ENCODE assay signal across 24 mouse cellular contexts in genomic region chr11:97299939-97300338, GRCm38 (mm10). TPM values are rescaled to one million over a fixed set of nuclear protein-coding genes. Genes with fewer than 3 reads are reported as not detected.
DNase-seq lines count a peak whose midpoint lies in the region; ATAC-seq and TF ChIP-seq lines count a peak whose summit lies in the region.
"Had no signal": no experiment of that assay in that cellular context is flagged by ENCODE, and none has a peak within 500 bp of the region (broad histone marks: within the 10 kb centered on the region; RNA-seq: fewer than 3 reads in every experiment).

No protein-coding gene starts in this region.

- no peak for TF ChIP-seq EP300 in heart, adult 2 months (IDR thresholded peaks at IDR 0.05; ENCODE audit: insufficient read depth, low read depth, low read length)

- TF ChIP-seq POLR2A in heart, adult 2 months (IDR thresholded peaks at IDR 0.05; ENCODE audit: insufficient read depth, low read depth, low read length), result no peak

- ATAC-seq in heart, embryonic 11.5 days (replicated peaks; ENCODE audit: insufficient number of reproducible peaks, low FRiP score, low TSS enrichment), result no peak
- peak; percentile 26; the same call in 1 of the 2 replicates for ATAC-seq in heart, embryonic 14.5 days (ENCODE audit: insufficient number of reproducible peaks, insufficient read depth, low FRiP score, low read depth)
- peak; percentile 66 for ATAC-seq in heart, embryonic 16.5 days (replicated peaks; ENCODE audit: extremely low read depth, insufficient read depth, low FRiP score)
- no peak for ATAC-seq in heart, embryonic 12.5 days (ENCODE audit: insufficient number of reproducible peaks, low FRiP score)
- ATAC-seq: activated CD4-positive, CD25-positive, alpha-beta regulatory T cell, adult 4 months; CD4-positive, CD25-positive, alpha-beta regulatory T cell, adult 4 months; forebrain, embryonic 13.5 days; forebrain, embryonic 15.5 days; Patski had no signal

- peaks cover 6% of the 10 kb centered on the region; the same call in 1 of the 2 replicates for H3K4me1 ChIP-seq in heart, embryonic 11.5 days (ENCODE audit: control insufficient read depth, insufficient read depth, low read length)
- peaks cover 10 to 27% of the 10 kb centered on the region in 2 experiments for H3K4me1 ChIP-seq in heart, embryonic 14.5 days (ENCODE audit: control insufficient read depth in 2 of 2, insufficient read depth in 2 of 2, low read length in 2 of 2)
- H3K4me1 ChIP-seq in heart, adult 2 months (ENCODE audit: control insufficient read depth, insufficient read depth, low read length), result peaks cover 13% of the 10 kb centered on the region
- H3K4me1 ChIP-seq in heart, embryonic 16.5 days (ENCODE audit: control insufficient read depth, insufficient read depth, low read length), result peaks cover 17% of the 10 kb centered on the region
- peaks cover 19% of the 10 kb centered on the region for H3K4me1 ChIP-seq in heart, embryonic 12.5 days (replicated peaks)
- H3K4me1 ChIP-seq: embryonic facial prominence, embryonic 10.5 days; embryonic facial prominence, embryonic 12.5 days had no signal

- no peaks in the 10 kb centered on the region for H3K27me3 ChIP-seq in heart, embryonic 11.5 days (ENCODE audit: control insufficient read depth, insufficient read depth, low read length)
- H3K27me3 ChIP-seq in heart, embryonic 14.5 days (ENCODE audit: control insufficient read depth, insufficient read depth, low read length), result no peaks in the 10 kb centered on the region
- H3K27me3 ChIP-seq in heart, adult 2 months (ENCODE audit: control insufficient read depth, insufficient read depth, low read length), result no peaks in the 10 kb centered on the region
- no peaks in the 10 kb centered on the region for H3K27me3 ChIP-seq in heart, embryonic 16.5 days (ENCODE audit: control insufficient read depth, insufficient read depth, low read length)
- no peaks in the 10 kb centered on the region for H3K27me3 ChIP-seq in heart, embryonic 12.5 days (replicated peaks)
- H3K27me3 ChIP-seq: CH12.LX; embryonic facial prominence, embryonic 12.5 days; forebrain, embryonic 13.5 days; forebrain, embryonic 15.5 days; Patski had no signal

- H3K9ac ChIP-seq in heart, embryonic 11.5 days (ENCODE audit: low read depth, low read length), result no peak overlapping the region
- no peak overlapping the region for H3K9ac ChIP-seq in heart, embryonic 14.5 days (ENCODE audit: low read length)
- H3K9ac ChIP-seq in heart, adult 2 months (ENCODE audit: low read depth, low read length), result no peak overlapping the region
- H3K9ac ChIP-seq in heart, embryonic 16.5 days (ENCODE audit: low read length), result no peak overlapping the region
- H3K9ac ChIP-seq in heart, embryonic 12.5 days, result no peak overlapping the region
- H3K9ac ChIP-seq: embryonic facial prominence, embryonic 12.5 days; forebrain, embryonic 13.5 days; forebrain, embryonic 15.5 days had no signal

- no peak for TF ChIP-seq CTCF in heart, adult 2 months (IDR thresholded peaks at IDR 0.05)

- no peaks in the 10 kb centered on the region for H3K36me3 ChIP-seq in heart, embryonic 11.5 days (ENCODE audit: control insufficient read depth, insufficient read depth, low read length)
- H3K36me3 ChIP-seq in heart, embryonic 14.5 days (ENCODE audit: control insufficient read depth, insufficient read depth, low read length), result no peaks in the 10 kb centered on the region
- no peaks in the 10 kb centered on the region for H3K36me3 ChIP-seq in heart, adult 2 months (ENCODE audit: control insufficient read depth, insufficient read depth, low read length)
- no peaks in the 10 kb centered on the region for H3K36me3 ChIP-seq in heart, embryonic 16.5 days (ENCODE audit: control insufficient read depth, insufficient read depth)
- H3K36me3 ChIP-seq in heart, embryonic 12.5 days, result no peaks in the 10 kb centered on the region
- H3K36me3 ChIP-seq: embryonic facial prominence, embryonic 10.5 days; embryonic facial prominence, embryonic 12.5 days; forebrain, embryonic 15.5 days; G1E had no signal

- no peak overlapping the region for H3K4me3 ChIP-seq in heart, embryonic 11.5 days (ENCODE audit: low read depth, low read length)
- H3K4me3 ChIP-seq in heart, embryonic 14.5 days (ENCODE audit: control insufficient read depth in 1 of 2, insufficient read depth in 1 of 2, low read depth in 1 of 2, low read length in 2 of 2), result no peak overlapping the region
- no peak overlapping the region for H3K4me3 ChIP-seq in heart, adult 2 months
- no peak overlapping the region for H3K4me3 ChIP-seq in heart, embryonic 16.5 days (ENCODE audit: low read length)
- H3K4me3 ChIP-seq in heart, embryonic 12.5 days, result no peak overlapping the region
- H3K4me3 ChIP-seq: embryonic facial prominence, embryonic 10.5 days; embryonic facial prominence, embryonic 12.5 days; forebrain, embryonic 13.5 days; forebrain, embryonic 15.5 days had no signal

- no peaks in the 10 kb centered on the region for H3K79me2 ChIP-seq in heart, adult 2 months (replicated peaks; ENCODE audit: control insufficient read depth, insufficient read depth, low read length)

- H3K27ac ChIP-seq in heart, embryonic 11.5 days (ENCODE audit: low read depth, low read length), result peak overlapping the region; percentile 35
- H3K27ac ChIP-seq in heart, embryonic 14.5 days (replicated peaks in 1 of 2; ENCODE audit: control insufficient read depth in 1 of 2, insufficient read depth in 1 of 2, low read depth in 2 of 2, low read length in 2 of 2), result peak overlapping the region in 1 of 2 experiments; percentile 58; a peak in 2 of 4 replicates
- no peak overlapping the region for H3K27ac ChIP-seq in heart, adult 2 months
- peak overlapping the region; percentile 60 for H3K27ac ChIP-seq in heart, embryonic 16.5 days (ENCODE audit: low read length)
- H3K27ac ChIP-seq in heart, embryonic 12.5 days (ENCODE audit: poor library complexity, severe bottlenecking), result no peak overlapping the region
- H3K27ac ChIP-seq: embryonic facial prominence, embryonic 10.5 days; embryonic facial prominence, embryonic 12.5 days; forebrain, embryonic 13.5 days; forebrain, embryonic 15.5 days had no signal

- no peaks in the 10 kb centered on the region for H3K9me3 ChIP-seq in heart, embryonic 11.5 days (replicated peaks; ENCODE audit: control insufficient read depth, low read length)
- no peaks in the 10 kb centered on the region for H3K9me3 ChIP-seq in heart, embryonic 14.5 days (ENCODE audit: control insufficient read depth, low read length)
- no peaks in the 10 kb centered on the region for H3K9me3 ChIP-seq in heart, embryonic 16.5 days (replicated peaks; ENCODE audit: control insufficient read depth, low read length)
- H3K9me3 ChIP-seq in heart, embryonic 12.5 days (replicated peaks), result no peaks in the 10 kb centered on the region
- H3K9me3 ChIP-seq: embryonic facial prominence, embryonic 10.5 days; embryonic facial prominence, embryonic 12.5 days; forebrain, embryonic 13.5 days; forebrain, embryonic 15.5 days; G1E had no signal

- H3K4me2 ChIP-seq in heart, embryonic 11.5 days, result no peak overlapping the region
- H3K4me2 ChIP-seq in heart, embryonic 14.5 days (ENCODE audit: low read length), result no peak overlapping the region
- no peak overlapping the region for H3K4me2 ChIP-seq in heart, embryonic 16.5 days (ENCODE audit: low read depth, low read length)
- no peak overlapping the region for H3K4me2 ChIP-seq in heart, embryonic 12.5 days
- H3K4me2 ChIP-seq: embryonic facial prominence, embryonic 12.5 days; forebrain, embryonic 13.5 days; forebrain, embryonic 15.5 days had no signal

- 36% methylated on average over 2 of the region's 2 CpGs for WGBS in heart, embryonic 11.5 days (ENCODE audit: insufficient replicate concordance)
- WGBS in heart, embryonic 14.5 days, result 10% methylated on average over 2 of the region's 2 CpGs
- 61% methylated on average over 2 of the region's 2 CpGs for WGBS in heart, adult 2 months
- WGBS in heart, embryonic 16.5 days, result 50% methylated on average over 2 of the region's 2 CpGs
- WGBS in heart, embryonic 12.5 days, result 59% methylated on average over 2 of the region's 2 CpGs

- intact Hi-C loops in heart, adult 2 months (cut with DNase I), result no loop called here

- DNase-seq in heart, adult 11 months, result no peak
- no peak for DNase-seq in heart, adult 2 months
- DNase-seq: adrenal gland, adult 8-10 months; adrenal gland, postnatal 14 days; adrenal gland, postnatal 36 days; B cell, adult 2 months; cerebellum, adult 11-12 months; cerebellum, adult 2 months; cerebellum, adult 9-10 months; cerebellum, postnatal 10 days; cerebellum, postnatal 25 days had no signal

RNA-seq across cellular contexts. Expression of gene Mrpl45, which starts 15.6 kb away (rescaled TPM):
- 64.2 and 70.3 TPM in 2 replicates for polyA plus RNA-seq in heart, embryonic 11.5 days (2014; fragmentation: Nextera tagmentation; extraction: Ambion mirVana)
- polyA plus RNA-seq in heart, embryonic 14.5 days (2014; fragmentation: Nextera tagmentation; extraction: Ambion mirVana), result 56.2 and 59.2 TPM in 2 replicates
- 10 to 100 TPM; 48.9 to 62.5 TPM for total RNA-seq in heart, adult 2 months (2021)
- polyA plus RNA-seq in heart, adult 2 months (2012; rRNA removed), result 33.7 and 51.4 TPM in 2 replicates
- 58.1 and 59.8 TPM in 2 replicates for polyA plus RNA-seq in heart, embryonic 16.5 days (2015; fragmentation: Nextera tagmentation; extraction: Ambion mirVana)
- 62.7 and 63.4 TPM in 2 replicates for polyA plus RNA-seq in heart, embryonic 12.5 days (2016; fragmentation: Nextera tagmentation; extraction: Ambion mirVana)

RNA-seq across cellular contexts. Expression of gene Npepps, which starts 19.5 kb away (rescaled TPM):
- 78.0 and 79.8 TPM in 2 replicates for polyA plus RNA-seq in heart, embryonic 11.5 days (2014; fragmentation: Nextera tagmentation; extraction: Ambion mirVana)
- polyA plus RNA-seq in heart, embryonic 14.5 days (2014; fragmentation: Nextera tagmentation; extraction: Ambion mirVana), result 86.9 and 90.0 TPM in 2 replicates
- 10 to 100 TPM; 77.7 to 80.1 TPM for total RNA-seq in heart, adult 2 months (2021)
- 24.1 and 38.2 TPM in 2 replicates for polyA plus RNA-seq in heart, adult 2 months (2012; rRNA removed)
- polyA plus RNA-seq in heart, embryonic 16.5 days (2015; fragmentation: Nextera tagmentation; extraction: Ambion mirVana), result 87.4 and 92.9 TPM in 2 replicates
- 87.8 and 95.3 TPM in 2 replicates for polyA plus RNA-seq in heart, embryonic 12.5 days (2016; fragmentation: Nextera tagmentation; extraction: Ambion mirVana)

RNA-seq across cellular contexts. Expression of gene Gpr179, which starts 51.9 kb away (rescaled TPM):
- polyA plus RNA-seq in heart, embryonic 11.5 days (2014; fragmentation: Nextera tagmentation; extraction: Ambion mirVana), result 0.01 TPM in 1 of 2 replicates, not detected in the other
- 0.05 TPM in 2 replicates for polyA plus RNA-seq in heart, embryonic 14.5 days (2014; fragmentation: Nextera tagmentation; extraction: Ambion mirVana)
- total RNA-seq in heart, adult 2 months (2021), result under 1 TPM; 0.05 to 0.08 TPM
- 0.03 TPM in 1 of 2 replicates, not detected in the other for polyA plus RNA-seq in heart, adult 2 months (2012; rRNA removed)
- 0.09 and 0.12 TPM in 2 replicates for polyA plus RNA-seq in heart, embryonic 16.5 days (2015; fragmentation: Nextera tagmentation; extraction: Ambion mirVana)
- 0.06 and 0.08 TPM in 2 replicates for polyA plus RNA-seq in heart, embryonic 12.5 days (2016; fragmentation: Nextera tagmentation; extraction: Ambion mirVana)

Comparison
In these comparisons a context has a peak if more than half of its experiments do, and no peak if none do; other contexts are left out.
1. ATAC-seq: peak in heart, embryonic 14.5 days (single experiment) and heart, embryonic 16.5 days (single experiment); none in heart, embryonic 11.5 days (single experiment) and heart, embryonic 12.5 days (single experiment).
2. H3K27ac ChIP-seq: peak in heart, embryonic 11.5 days (single experiment) and heart, embryonic 16.5 days (single experiment); none in heart, adult 2 months (single experiment) and heart, embryonic 12.5 days (single experiment).